Mouse (Mus musculus) left cerebral cortex, adult 18-20 months (tissue): ENCODE data around the gene Mef2c. TPM values are rescaled to one million over a fixed set of nuclear protein-coding genes. Genes with fewer than 3 reads are reported as not detected.
A peak's percentile ranks its signal among the peaks of the same experiment; 100 is the strongest.

Source experiments
- DNase-seq, 2 experiments: peaks; one replicate each; pipeline ENCODE4 v3.0.0; 2021 to 2022; ENCODE audit warnings: low spot score in 2 of 2, mixed read lengths in 1 of 2
- total RNA-seq, 2 experiments: library from RNA; stranded (reverse); gene quantifications; 2 replicates each; pipeline ENCODE4 v1.2.3; 2021

Mef2c gene
- total RNA-seq, 2 experiments from 2014 or later: 551 to 618 TPM

DNA sequence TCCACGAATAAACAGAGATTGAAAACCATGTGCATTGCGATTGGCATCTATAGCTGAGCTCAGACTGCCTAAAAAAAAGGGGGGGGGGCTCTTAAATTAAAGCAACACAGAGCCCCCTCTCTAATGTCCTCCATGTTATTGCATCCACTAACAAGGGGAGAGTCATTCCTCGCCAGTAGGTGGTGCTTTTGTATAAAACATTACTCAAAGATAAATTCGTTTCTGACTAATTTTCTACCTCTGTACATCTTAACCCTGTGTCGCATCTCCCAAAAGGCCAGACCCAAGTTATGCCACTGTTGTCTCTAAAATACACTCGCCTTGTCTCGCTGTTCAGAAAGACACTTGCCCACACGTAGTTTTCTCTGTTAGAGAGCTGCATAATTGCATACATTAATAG is 156.9 kb downstream of the Mef2c start:
- no peak for DNase-seq

GRCm38 (mm10) chr13:83661166-83661565 is 157.3 kb downstream of the Mef2c start:
- no peak for DNase-seq

DNA sequence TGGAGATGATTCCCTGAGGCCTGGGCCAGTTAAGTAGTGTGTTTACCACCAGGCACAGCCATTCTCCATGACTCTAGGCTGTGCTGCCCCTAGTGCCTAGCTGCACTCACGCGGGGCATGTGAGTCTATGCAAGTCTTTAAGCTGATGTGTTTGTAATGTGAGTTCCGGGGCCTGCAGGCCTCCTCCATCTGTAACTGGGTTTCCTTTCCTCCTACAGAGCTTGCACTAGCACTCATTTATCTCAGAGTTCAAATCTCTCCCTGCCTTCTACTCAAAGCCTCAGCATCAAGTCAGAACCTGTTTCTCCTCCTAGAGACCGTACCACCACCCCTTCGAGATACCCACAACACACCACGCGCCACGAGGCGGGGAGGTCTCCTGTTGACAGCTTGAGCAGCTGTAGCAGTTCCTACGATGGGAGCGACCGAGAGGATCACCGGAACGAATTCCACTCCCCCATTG is 158.3 kb downstream of the Mef2c start:
- no peak for DNase-seq

DNA sequence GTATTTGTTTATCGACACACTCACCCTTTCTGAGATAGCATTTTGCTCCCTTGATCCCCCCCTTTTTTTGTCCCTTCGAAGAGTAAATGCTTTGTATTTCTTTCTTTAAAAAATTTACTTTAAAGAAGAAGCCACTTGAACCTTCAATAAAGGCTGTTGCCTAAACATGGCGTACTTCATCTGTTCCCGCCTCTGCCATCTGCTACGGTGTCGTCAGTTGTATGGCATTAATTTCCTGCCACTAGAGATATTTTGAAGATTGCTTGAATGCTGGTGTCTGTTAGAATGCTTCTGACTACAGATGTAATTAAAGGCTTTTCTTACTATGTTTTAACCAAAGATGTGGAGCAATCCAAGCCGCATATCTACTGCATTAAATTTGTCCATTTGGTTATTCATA is 162.3 kb downstream of the Mef2c start:
- no peak for DNase-seq

DNA sequence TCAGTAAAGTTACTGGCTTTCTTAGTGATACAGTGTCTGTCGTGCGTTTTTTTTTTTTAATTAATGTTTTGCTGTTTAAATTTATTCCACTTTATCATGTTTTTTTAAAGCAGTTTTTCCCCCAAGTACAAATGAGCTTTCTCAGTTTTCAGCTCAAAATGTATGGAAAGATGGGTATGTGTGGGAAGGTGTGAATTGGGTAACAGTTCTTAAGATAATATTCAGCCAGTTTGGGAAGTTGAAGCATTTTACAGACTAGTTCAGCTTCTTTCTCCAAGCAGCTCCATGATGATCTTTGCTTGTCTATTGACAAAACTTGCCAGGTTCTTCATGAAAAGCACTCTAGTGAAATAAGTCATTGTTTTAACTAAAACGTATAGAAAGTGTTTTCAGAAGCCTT is 163.2 kb downstream of the Mef2c start:
- no peak for DNase-seq

- no peak for DNase-seq
Observed at GRCm38 (mm10) chr13:83707611-83708010, 203.8 kb downstream of the Mef2c start.

DNA sequence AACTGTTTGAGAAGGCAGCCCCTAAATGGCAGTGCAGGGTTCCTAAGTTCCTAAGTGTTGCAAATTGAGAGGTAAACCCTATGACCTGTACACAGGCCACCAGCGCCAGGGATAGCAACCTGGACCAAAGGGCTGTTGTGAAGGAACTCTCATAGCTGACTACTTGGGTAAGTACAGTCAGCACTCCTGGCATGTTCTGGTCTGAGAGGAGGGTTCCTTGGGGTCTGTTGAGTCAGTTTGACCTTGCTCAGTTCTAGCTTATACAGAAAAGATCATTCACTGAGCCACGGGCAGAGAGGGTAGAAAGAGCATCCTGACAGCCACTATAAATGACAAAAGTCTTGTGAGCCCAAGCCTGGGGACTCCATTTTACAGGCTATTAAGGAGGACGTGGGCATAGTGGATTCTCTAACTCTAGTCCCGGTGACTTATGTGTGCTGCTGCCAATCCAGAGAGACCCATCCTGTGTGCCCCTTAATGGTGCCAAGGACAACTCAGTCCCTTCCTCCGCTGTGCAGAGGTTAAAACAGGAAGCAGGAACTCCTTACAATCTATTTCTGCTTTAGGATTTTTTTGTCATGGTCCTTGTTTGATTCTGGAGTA is 209.0 kb downstream of the Mef2c start:
- DNase-seq: no peak

GRCm38 (mm10) chr13:83713661-83714291 is 209.9 kb downstream of the Mef2c start:
- peak in 1 of 2 experiments; percentile 27 for DNase-seq

GRCm38 (mm10) chr13:83714466-83715307 is 210.9 kb downstream of the Mef2c start:
- DNase-seq: peak; percentile 96 to 97

- no peak for DNase-seq
Observed at GRCm38 (mm10) chr13:83715308-83715785, 211.5 kb downstream of the Mef2c start.

DNA sequence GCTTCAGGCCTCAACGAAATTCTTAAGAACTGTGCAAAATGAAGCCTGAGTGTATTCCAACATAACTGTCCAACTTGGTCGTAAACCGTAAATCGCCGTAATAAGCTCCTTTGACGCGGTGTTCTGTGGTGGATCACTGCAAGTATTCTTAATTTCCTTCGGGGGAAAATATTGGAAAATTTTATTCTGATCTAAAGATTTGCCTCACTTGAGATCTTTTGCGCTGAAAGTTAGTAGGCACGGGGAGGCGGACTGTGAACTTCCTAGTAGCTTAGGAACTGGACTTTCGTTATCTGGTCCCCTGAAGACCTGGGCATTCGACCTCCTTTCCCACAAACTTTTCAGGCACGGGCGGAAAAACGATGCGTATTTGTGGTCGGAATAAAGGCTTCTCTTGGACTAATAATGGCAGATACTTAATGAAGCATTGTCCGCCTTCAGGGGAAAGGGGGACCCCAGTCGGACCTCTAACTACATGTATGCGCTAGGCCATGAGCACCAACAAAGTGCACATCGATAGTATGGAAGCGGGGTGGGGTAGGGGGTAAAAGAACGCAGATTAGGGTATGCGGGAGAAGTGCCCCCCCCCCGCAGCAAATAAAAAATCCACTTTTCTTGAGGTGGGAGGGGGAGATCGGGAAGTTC is 212.3 kb downstream of the Mef2c start:
- DNase-seq: peak in 1 of 2 experiments; percentile 27
